Mouse (Mus musculus) fat pad, adult 2 months (tissue): ENCODE data around the gene Rassf8.
A peak's percentile ranks its signal among the peaks of the same experiment; 100 is the strongest.

Experiments used
- DNase-seq: peaks from one replicate; pipeline ENCODE4 v3.0.0-alpha.2; 2011; ENCODE audit warnings: low read depth, low spot score; ENCODE audit errors: extremely low read depth

Gene Rassf8

DNA sequence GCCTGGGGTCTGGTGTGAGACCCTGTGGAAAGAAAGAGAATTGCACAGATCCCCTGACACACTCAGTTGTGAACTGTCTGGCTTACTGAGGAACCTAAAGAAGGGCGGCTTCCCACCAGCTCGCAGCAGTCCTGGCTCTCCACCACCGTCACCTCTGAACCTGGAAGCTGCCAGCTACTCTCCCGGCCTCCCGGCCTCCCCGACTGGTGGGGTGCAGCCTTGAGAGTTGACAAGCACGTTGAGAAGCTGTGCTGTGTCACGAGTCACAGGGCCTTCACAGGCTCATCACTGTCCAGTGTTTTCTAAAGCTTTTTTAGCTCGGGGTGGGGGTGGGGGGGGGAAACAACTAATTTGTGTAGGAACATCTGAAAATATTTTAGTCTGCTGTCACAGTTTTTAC lies 72.6 kb downstream of the Rassf8 start:
- DNase-seq: no peak

DNA sequence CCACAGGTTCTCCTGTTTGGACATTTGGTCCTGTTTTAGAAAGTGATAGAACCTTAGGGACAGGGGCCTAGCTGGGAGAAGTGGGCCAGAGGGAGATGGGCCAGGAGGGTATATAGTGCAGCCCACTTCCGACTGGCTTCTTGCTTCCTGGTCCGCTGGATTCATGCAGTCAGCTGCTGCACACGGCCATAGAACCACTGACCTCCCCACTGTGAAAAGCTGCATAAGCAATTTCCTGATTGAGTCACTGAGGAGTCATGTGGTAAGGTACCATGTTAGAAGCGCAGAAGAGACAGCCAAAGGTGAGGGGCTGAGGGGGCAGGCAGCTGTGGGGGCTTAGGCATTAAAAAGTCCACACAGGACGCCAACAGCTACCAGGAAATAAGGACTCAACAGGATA lies 75.7 kb downstream of the Rassf8 start:
- DNase-seq: no peak

- DNase-seq: no peak
Measured at GRCm38 (mm10) chr6:145823103-145823502, 76.6 kb downstream of the Rassf8 start.

DNA sequence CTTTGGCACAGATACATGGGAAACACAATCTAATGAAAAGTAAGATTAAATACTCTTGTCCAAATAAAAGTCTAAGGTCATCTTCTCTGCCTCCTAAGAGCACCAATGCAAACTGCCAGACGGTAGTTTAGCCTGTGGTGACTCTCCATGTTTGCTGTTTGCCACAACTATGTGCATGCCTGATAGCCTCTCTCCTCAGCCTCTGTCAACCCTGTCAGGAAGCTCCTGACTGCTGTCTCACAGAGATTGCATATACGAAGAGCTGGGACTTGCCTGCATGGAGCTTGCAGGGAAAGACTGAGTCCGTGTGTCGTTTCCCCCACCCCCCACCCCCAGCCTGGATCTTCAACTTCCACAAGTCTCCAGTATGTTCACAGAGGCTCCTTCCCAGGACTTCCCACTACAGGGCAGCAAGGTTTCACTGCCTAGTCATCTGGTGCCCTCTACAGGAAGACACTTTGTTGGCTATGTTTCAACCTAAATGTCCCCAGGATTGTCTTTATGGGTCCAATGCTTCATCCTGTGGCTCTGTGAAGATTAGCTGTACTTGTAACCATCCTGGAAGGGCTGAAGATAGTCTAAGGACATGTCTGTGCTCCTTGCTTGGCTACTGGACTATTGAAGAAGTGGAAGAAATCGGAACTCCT lies 77.2 kb downstream of the Rassf8 start:
- DNase-seq: peak; percentile 58

GRCm38 (mm10) chr6:145826305-145826704 lies 79.8 kb downstream of the Rassf8 start:
- DNase-seq: no peak

- no peak for DNase-seq
Measured at GRCm38 (mm10) chr6:145829062-145829835, 82.7 kb downstream of the Rassf8 start.

DNA sequence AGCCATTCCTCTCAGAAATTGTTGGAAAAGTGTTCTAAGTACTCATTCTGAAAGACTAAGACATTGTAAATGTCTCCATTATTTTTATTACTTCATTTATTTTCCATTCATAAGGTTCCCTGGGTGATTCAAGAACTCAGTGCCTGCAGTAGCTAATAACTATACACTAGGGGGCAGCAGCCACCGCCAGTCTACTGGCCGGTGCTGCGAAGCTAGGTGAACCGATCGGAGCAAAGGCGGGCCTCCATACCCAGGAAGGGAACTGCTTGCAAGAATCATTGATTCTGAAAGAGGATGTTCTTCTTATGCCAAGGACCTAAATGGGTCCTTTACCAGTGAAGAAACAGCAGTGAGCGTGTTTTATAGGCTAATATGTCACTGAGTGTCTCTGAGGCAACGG lies 83.6 kb downstream of the Rassf8 start:
- no peak for DNase-seq

DNA sequence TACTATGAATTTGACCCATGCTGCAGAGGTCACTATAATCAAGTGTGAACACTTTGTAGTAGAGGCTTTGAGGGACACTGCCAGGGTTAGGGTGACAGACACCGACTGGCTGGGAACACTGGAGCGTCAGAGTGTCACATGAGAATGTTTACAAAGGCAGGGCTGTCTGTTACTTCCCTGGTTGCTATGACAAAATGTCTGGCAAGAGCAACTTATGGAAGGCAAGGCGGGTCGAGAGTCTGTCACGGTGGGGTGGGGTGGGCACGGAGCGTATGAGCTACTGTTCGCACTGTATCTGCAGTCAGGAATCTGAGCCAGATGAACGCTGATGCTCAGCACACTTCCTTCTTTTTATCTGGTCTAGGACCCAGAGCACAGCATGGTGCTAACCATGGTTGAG lies 84.1 kb downstream of the Rassf8 start:
- no peak for DNase-seq

GRCm38 (mm10) chr6:145832927-145833326 lies 86.4 kb downstream of the Rassf8 start:
- no peak for DNase-seq

DNA sequence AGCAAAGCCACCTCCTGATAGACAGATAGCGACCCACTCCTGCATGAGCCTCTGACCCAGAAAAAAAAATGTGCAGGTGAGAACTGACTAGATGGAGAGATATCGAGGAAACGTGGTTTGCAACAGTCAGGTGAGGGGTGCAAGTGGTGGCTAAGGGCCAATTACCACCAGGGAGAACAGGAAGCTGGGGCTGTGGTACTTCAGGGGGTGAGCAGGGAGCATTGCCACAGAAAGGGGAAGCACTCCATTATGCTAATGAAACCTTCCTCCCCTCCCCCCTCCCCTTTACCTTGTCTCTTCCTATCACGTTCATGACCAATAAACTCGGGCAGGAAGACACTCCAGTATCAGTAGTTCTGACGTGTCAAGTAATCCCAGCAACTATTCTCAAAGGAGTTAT lies 88.8 kb downstream of the Rassf8 start:
- DNase-seq: no peak

DNA sequence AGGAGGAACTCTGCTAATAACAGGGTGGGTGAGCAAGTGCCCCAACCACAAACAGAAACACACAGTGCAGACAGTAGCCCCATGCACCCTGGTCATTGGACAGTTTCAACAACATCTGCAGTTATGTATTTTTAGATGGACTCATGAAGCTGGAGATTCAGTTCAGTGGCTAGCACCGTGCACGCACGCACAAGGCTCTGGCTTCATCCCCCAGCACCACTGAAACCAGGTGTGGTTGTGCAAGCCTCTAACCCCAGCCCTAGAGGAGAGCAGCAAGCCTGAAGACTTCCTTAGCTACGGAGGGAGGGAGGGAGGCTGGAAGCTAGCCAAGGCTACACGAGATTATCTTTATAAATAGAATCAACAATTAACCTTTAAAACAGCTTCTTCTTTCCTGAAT lies 99.1 kb downstream of the Rassf8 start:
- no peak for DNase-seq

- DNase-seq: no peak
Measured at GRCm38 (mm10) chr6:145846076-145846475, 99.5 kb downstream of the Rassf8 start.

- no peak for DNase-seq
Measured at GRCm38 (mm10) chr6:145846948-145847347, 100.4 kb downstream of the Rassf8 start.

- no peak for DNase-seq
Measured at GRCm38 (mm10) chr6:145847661-145848060, 101.1 kb downstream of the Rassf8 start.

GRCm38 (mm10) chr6:145850789-145851188 lies 104.2 kb downstream of the Rassf8 start:
- no peak for DNase-seq

GRCm38 (mm10) chr6:145851956-145852355 lies 105.4 kb downstream of the Rassf8 start:
- DNase-seq: no peak

DNA sequence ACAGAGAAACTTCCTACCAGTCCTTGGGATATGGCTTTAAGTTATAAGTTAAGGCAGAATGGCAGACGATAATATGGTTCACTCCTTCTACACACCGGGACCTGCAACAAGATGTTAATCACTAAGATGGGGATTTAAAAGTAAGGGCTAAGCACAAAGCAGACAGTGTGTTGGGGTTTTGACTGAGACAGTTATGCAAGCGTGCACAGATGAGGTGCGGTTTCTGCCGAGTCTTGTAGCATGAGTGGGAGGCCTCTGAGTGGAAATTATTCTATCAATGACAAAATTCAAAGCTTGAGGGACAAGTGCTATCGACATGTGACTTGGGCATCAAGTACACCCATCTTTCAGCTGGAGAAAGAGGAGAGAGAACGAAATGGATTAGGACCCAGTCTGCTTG lies 106.2 kb downstream of the Rassf8 start:
- no peak for DNase-seq

DNA sequence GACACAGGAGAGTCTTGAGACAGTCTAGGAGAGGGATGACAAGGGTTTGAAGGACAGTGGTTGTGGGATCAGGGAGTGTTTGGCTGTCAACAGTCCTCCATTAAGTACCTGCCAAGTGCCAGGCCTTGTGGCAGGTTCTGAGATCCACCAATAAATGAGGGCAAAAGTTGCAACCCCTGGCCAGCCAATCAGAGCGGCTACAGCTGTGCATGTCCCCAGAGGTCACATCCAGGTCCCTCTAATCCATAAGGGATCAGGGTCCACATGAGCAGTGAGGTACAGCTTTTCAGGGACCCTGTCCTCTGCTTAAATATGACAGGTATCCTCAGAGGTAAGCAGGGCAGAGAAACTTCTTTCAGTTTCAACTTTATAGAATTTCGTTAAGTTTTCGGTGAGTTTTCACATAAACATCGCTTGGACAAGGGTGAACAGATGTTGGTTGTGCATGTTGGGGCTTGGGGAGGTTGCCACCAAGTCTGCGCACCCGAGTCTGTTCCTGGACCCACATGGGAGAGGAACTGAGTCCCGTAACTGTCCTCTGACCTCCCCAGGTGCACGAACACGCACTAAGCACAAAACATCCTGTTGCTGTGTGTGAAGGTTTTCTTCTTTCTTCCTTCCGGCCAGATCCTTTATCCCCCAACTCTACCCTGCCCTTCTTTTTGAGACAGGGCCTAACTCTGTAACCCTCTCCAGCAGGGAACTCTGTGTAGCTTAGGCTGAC lies 107.0 kb downstream of the Rassf8 start:
- no peak for DNase-seq

GRCm38 (mm10) chr6:145854756-145855155 lies 108.2 kb downstream of the Rassf8 start:
- DNase-seq: no peak

GRCm38 (mm10) chr6:145855720-145856551 lies 109.4 kb downstream of the Rassf8 start:
- no peak for DNase-seq

DNA sequence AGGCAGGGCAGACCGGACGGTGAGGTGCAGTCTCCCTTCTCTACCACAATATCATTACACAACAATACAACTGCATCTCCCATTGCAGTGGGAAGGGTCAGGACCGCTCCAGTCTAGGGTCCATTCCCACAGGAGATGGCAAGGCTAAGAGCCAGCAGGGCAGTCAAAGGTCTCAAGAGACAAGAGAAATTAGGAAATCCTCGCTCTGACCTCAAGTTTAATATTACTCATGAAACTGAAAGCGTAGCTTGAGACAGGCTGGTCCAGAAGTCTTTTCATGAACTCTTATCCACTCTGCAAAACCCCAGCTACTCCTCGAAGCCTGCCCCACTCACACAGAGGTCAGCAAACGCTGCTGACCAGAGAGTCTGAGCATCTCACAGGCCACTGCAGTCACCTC lies 110.9 kb downstream of the Rassf8 start:
- DNase-seq: no peak
